Mouse (Mus musculus) megakaryocyte, embryonic 14.5 days (primary cell): ENCODE measurements around the gene Dnaja4.

Source experiments
- FLI1 ChIP-seq: IDR thresholded peaks from 2 replicates; pipeline ENCODE4 v1.6.1; 2012; ENCODE audit warnings: low read length, inconsistent platforms, mixed read lengths
- GATA1 ChIP-seq: IDR thresholded peaks from 3 replicates; pipeline ENCODE4 v1.6.1; 2012; ENCODE audit warnings: mixed read lengths, low read length, inconsistent platforms, borderline replicate concordance

GRCm38 (mm10) chr9:54689446-54689845 is 9.2 kb upstream of the Dnaja4 start:
- TF ChIP-seq GATA1 = no peak
- TF ChIP-seq FLI1 = no peak
